Mouse (Mus musculus) layer of hippocampus, adult 18-20 months (tissue): ENCODE measurements around the gene Cmya5. TPM values are rescaled to one million over a fixed set of nuclear protein-coding genes. Genes with fewer than 3 reads are reported as not detected.
"Not testable (repeated sequence)": the region's sequence is repeated elsewhere in the genome, so short reads cannot be mapped to it uniquely, and the experiment has no call there.

Experiments used
- DNase-seq, 2 experiments: peaks; one replicate each; pipeline ENCODE4 v3.0.0; 2022; ENCODE audit warnings: low spot score in 2 of 2
- long read RNA-seq: library from polyadenylated mRNA; stranded (forward); transcript quantifications from one replicate; pipeline ENCODE4 v2.0.0, GENCODE M21; 2021
- total RNA-seq, 2 experiments: library from RNA; stranded (reverse); gene quantifications; 2 replicates each; pipeline ENCODE4 v1.2.3; 2021

Cmya5 gene
- 1 to 10 TPM; 3.3 to 3.4 TPM for total RNA-seq
- long read RNA-seq, partial matches to known transcripts: 1 of 1 reads
- long read RNA-seq, other reads (novel, unspliced or antisense): 0 of 1 reads

GRCm38 (mm10) chr13:93144336-93145167 is at the start of gene Cmya5:
Gene Cmya5 (minus strand): TSS chr13:93144724.
- DNase-seq: peak; percentile 45 to 81

GRCm38 (mm10) chr13:93192646-93193026 is 48.1 kb upstream of the Cmya5 start:
- no peak for DNase-seq

- DNase-seq: peak; percentile 93 to 96
These were observed 47.5 kb upstream of the Cmya5 start, which contains the start of gene Tent2 for GRCm38 (mm10) chr13:93191831-93192645. Gene Tent2 (minus strand): TSS chr13:93192385.

GRCm38 (mm10) chr13:93189416-93189815 is 44.9 kb upstream of the Cmya5 start:
- no peak for DNase-seq

- no peak for DNase-seq
These were observed 44.2 kb upstream of the Cmya5 start for GRCm38 (mm10) chr13:93188738-93189137.

GRCm38 (mm10) chr13:93187792-93188191 is 43.3 kb upstream of the Cmya5 start:
- DNase-seq: not testable (repeated sequence)

GRCm38 (mm10) chr13:93180351-93180750 is 35.8 kb upstream of the Cmya5 start:
- no peak for DNase-seq

GRCm38 (mm10) chr13:93179522-93179921 is 35.0 kb upstream of the Cmya5 start:
- no peak for DNase-seq

- no peak for DNase-seq
These were observed 33.0 kb upstream of the Cmya5 start for GRCm38 (mm10) chr13:93177571-93177970.

- no peak for DNase-seq
These were observed 18.8 kb upstream of the Cmya5 start for GRCm38 (mm10) chr13:93163303-93163702.

- no peak for DNase-seq
These were observed 17.9 kb upstream of the Cmya5 start for GRCm38 (mm10) chr13:93162456-93162855.

GRCm38 (mm10) chr13:93158261-93158660 is 13.7 kb upstream of the Cmya5 start:
- DNase-seq: no peak

- DNase-seq: no peak
These were observed 8.8 kb upstream of the Cmya5 start for GRCm38 (mm10) chr13:93153280-93153679.

- DNase-seq: no peak
These were observed 673 bp downstream of the Cmya5 start for GRCm38 (mm10) chr13:93143819-93144283.

GRCm38 (mm10) chr13:93141184-93141583 is 3.3 kb downstream of the Cmya5 start:
- DNase-seq: no peak

- DNase-seq: no peak
These were observed 6.5 kb downstream of the Cmya5 start for GRCm38 (mm10) chr13:93138059-93138458.

- DNase-seq: no peak
These were observed 7.4 kb downstream of the Cmya5 start for GRCm38 (mm10) chr13:93137098-93137497.

- DNase-seq: no peak
These were observed 8.3 kb downstream of the Cmya5 start for GRCm38 (mm10) chr13:93136251-93136650.

- DNase-seq: no peak
These were observed 9.0 kb downstream of the Cmya5 start for GRCm38 (mm10) chr13:93135501-93135900.

- no peak for DNase-seq
These were observed 13.8 kb downstream of the Cmya5 start for GRCm38 (mm10) chr13:93130674-93131073.

GRCm38 (mm10) chr13:93128961-93129360 is 15.6 kb downstream of the Cmya5 start:
- DNase-seq: no peak
